Mouse (Mus musculus): ENCODE data around the gene Igflr1.

Gene Igflr1

DNA sequence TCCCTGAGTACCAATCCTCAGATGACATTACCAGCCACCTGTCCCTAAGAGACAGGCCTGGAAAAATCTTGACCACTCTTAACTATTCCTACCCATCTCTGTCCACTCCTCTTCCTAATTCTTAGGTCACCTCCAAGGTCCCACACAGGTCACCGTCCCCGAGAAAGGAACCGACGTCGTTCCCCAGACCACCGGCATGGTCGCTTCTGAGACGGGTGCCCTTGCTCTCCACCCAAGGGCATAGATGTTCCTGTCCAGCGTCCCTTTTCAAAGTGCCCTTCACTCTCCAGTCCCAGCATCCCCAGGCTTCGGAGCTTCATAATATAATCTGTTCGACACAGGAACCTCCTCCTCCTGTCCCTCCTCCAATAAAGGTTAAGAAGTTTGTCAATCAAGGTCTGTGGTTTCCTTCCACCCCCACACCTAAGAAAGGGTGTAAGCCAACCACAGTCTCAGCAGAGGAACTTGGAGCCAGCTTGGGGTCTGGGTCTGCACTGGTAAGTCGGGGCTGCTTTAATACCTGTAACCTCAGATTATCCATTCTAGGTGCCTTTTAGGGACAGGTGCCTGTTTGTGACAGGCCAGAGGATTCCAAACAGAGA lies at the start of gene Igflr1:
Gene Igflr1, plus strand, starts transcription at position 458 of the 602 bp plus-strand sequence.
- in situ Hi-C loops (cut with MboI, MseI) = no loop called here

DNA sequence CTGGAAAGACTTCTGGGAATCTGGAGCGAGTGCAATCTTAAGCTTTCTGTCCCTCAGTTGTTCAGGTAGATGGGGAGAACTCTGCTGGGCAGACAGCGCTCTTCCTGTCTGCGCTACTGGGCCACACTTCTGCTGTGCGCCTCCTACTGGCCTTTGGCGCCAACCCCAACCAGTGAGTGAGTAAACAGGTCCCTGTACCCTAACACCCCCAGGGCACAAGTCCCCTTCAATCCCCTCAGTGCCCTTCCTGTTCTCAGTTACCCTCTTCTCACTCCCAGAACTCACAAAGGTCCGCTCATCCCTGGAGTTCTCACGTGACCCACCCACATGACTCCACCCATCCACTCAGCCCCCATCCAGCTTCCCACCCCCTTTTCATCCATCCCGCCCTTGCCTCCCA lies 46.9 kb upstream of the Igflr1 start:
- in situ Hi-C loops (cut with MboI, MseI) = no loop called here

DNA sequence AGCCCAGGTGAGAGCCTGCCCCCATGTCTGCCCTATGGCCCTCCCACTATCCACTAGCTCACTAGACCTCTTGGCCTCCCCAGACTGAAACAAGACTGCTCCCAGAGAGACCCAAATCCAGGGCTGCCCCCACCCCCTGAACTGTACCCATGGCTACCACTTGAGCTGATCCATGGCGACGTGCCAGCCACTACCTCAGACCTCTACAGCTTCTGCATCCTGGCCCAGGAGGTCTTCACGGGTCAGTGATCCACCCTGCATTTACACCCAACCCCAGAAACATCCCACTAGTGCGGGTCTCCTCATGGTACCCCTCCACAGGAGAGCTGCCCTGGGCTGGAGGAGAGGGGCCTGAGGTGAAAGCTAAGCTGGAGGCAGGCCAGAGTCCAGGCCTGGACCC lies 44.8 kb upstream of the Igflr1 start:
- in situ Hi-C loops (cut with MboI, MseI) = no loop called here

DNA sequence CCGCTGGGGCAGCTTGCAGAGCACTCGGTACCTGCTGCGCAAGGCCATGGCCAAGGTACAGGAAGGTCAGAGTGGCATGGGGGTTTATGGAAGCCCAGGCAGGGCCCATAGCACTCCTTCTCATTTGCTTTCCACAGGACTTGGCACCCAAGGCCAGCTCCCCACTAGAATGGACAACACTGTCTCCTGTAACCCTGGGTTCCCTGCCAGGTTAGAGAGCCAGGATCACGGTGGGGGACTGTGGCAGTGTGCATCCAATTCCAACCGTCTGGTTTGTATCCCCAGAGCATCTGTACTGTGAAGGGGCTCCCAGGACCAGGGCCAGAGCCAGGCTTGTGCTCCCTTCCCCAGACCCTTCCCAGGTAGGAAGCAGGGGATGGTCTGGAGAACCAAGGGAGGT lies 44.4 kb upstream of the Igflr1 start:
- in situ Hi-C loops (cut with MboI, MseI) = no loop called here

DNA sequence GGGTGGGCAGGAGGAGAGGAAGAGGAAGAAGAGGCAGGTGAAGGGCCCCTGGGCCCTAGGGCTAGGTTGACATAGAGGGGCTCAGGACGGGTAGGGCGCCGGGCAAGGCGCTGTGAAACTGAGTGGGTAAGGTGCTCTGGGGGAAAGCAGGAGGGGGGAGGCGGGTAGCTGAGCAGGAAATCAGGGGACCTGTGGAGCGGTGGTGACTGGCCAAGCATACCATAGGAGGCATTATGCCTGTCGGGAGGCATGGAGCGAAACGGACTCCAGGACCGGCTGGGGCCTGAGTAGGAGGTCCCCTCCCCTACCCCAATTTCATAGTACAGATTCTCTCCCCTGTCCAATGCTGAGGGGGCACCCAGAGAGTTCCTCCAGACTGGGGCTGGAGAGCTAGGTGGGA lies 42.4 kb upstream of the Igflr1 start:
- in situ Hi-C loops (cut with MboI, MseI) = no loop called here

DNA sequence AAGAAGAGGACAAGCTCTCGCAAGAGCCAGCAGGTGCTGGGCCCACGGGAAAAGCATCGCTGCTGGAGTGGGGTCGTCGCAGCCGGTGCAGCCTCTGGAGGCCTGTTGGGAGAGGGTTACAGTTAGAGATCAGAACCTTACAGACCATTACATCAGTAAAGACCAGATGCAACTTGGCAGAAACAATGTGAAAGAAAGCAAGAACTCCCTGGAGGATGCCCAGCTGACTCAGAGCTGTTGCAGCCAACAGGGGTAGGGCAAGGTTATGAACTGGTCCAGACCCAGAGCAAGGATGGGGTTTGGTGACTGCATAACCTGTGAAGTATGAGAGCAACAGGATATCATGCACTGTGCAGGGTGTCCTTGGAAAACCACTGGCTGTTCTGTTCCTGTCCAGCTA lies 40.7 kb upstream of the Igflr1 start:
- in situ Hi-C loops (cut with MboI, MseI) = no loop called here

DNA sequence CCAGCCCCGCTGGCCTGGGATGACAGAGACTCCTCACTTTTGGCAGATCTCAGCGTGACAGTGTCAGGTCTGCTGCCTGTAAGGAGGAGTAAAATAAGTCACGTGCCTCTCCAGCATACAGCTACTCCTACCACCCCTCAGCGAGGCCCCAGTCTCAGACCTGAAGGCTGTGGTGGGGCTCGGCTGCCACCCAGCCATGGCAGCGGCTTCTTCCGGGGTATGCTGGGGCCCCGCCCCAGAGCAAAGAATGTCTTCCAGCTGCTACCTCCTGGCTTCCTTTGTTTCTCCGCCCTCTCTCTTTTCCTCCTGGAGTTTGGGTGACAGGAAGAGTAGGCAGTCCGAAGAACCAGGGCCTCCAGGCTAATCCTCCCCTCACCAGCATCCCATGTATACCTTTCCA lies 39.3 kb upstream of the Igflr1 start:
- in situ Hi-C loops (cut with MboI, MseI) = no loop called here

DNA sequence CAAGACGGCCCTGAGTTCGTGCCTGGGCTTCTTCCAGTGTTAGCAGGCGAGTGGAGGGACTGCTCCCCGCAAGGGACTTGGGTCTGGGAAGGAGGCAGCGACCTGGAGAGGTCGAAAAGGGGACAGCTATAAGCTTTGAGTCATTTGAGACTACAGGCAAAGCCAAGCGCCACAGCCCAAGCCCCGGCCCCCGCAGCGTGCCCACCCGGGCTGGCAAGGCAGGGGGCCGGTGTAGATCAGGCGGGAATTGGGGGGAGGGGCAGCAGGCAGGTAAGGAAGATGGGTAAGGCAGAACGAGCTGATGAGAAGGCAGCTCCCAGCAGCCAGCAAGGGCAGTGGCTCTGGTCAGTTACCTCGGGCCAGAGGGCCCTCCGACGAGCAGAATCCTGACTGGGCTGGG lies 38.8 kb upstream of the Igflr1 start:
- in situ Hi-C loops (cut with MboI, MseI) = no loop called here

DNA sequence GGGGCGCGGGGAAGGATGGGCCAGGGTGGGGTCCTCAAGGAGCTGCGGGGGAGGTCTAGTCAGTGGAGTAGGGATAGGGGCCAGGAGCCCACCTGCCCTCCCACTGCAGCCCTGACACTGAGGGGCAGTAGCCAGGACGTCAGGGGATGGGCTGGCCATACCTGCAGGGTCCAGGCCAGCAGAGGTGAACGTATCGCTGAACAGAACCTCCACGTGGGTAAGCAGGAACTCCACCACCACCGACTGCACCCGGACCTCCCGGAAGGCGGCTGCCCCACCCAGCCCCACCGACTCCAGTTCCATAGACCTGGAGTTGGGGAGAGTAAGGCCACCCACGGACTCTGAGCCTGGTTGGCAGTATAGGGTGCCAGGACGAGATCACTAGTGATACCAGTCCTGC lies 38.2 kb upstream of the Igflr1 start:
- in situ Hi-C loops (cut with MboI, MseI) = no loop called here

DNA sequence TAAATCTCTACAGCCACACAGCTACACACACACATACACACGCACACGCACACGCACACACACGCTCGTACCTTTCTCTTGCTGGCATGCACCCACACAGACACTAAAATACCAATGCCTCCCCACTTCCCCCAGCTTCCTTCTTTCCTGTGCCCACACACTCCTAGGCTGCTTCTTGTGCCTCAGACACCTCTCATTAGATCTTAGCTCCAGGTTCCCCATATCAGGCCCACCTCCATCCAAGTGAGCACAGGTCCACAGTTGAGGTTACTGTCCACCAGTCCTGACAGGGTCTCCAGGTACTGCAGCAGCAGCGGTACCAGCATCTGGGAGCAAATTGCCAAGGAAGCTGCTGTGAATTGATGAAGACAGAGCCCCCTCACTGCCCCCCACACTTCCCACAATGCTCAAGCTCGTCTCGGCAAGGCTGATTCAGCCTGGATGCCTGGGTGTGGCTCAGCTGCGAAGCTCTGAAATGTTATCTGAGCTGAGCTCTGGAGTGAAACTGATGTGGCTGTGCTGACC lies 33.9 kb upstream of the Igflr1 start:
- in situ Hi-C loops (cut with MboI, MseI) = no loop called here

DNA sequence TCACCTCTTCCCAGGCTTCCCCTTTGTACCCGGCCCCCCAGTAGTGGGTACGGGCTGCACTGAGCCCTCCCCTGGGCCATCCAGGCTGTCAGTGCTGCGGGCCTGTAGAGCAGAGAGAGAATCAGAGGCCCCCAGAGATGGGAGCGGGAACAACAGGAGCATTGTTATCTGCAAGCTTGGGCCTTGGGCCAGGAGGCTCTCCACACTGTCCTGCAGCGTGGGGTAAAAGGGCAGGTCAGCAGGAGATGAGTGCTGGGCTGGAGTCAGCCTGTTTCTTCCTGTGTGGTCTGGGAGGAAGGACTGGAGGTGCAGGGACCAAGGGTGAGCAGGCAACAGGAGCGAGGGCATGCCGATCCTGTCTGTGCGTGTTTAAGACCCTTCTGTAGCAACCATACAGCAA lies 32.3 kb upstream of the Igflr1 start:
- in situ Hi-C loops (cut with MboI, MseI) = no loop called here

DNA sequence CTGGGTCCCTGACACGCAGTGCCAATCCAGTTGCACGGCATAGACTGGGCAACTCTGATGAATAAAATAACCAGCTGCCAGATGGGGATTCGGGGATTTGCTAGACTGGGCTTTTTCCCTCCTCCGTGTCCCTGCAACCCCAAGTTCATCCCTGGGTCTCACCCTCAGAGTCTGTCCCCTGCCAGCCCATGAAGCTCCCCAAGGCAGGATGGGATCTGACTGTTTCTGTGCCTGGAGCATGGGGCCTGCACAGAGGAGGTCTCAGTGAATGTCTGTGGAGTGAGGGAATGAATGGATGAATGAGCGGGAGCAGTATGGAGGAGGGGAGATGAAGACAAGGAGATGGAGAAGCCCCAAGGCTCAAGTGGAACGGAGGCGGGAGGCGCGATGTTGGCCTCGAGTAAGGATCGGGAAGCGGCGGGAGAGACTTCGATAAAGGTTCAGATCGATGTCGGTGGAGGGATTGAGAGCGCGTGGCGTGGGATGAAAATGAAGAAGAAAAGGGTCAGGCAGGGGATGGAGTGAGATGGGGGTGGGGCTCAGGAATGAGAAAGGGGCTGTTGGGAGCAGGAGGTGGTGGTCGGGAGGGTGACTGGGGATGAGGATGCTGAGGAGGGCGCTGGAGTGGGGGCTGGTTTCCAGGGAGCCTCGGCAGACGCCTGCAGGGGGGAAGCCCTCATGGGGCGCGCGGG lies 31.1 kb upstream of the Igflr1 start:
- in situ Hi-C loops (cut with MboI, MseI) = no loop called here

DNA sequence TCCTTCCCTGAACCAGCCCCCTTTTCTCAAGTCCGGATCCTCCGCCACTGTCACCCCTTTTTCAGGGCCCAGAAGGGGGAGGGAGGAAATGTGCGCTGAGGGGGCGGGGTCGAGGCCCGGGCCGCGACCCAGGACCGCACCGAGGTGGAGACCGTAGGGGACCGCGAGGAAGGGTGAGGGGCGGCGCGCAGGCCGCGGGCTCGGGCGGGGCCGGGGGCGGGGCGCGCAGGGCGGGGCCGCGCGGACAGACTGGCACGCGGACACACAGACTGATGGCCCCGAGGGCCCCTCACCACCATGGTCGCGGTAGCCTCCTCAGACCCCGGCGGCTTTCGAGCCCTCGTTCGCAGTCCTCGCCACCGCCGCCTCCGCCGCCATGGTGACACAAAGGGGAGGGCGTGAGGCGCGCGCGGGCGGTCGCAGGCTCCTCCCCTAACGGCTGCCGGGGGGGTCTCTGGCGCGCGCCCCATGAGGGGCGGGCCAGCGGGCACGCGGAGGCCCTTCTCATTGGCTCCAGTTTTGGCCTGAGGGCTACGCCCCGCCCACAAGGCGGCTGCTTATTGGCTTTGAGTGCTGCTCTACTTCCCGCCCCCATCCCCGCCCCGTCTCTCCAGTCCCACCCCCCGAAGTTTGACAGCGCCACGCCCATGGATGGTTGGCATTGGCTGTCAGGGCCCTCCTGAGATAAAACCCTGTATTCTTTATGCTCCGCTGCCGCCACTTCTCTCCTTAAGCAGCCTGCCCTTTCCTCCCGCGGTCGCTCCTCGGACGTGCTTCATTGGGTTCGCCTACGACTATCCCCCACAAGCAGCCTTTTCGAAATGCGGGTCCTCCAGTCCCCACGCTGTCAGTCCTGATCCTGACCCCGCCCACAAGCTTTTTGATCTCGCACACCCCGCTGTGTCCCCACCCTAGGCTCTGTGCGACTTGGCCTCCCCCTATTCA lies 30.3 kb upstream of the Igflr1 start, which contains the start of gene Arhgap33:
Gene Arhgap33, minus strand, starts transcription at position 428 of the 945 bp plus-strand sequence.
- in situ Hi-C loops (cut with MboI, MseI) = no loop called here

DNA sequence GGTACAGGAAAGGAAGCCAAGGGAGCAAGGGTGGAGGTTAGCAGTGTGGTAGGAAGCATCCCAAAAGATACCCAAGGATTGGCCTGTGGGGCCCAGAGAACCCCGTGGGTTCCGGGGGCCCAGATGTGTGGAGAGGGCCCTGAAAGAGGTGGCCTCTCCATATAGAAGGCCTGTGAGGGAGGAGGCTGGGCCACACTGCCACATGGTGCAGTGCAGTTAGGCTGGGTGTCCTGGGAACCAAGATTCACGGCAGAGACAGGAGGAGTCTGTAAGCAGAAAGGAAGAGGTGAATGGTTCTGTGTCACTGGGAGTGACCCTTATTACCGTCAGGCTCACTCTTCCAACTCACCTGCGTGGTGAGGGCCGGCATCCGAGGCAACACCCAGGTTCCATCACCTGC lies 24.7 kb upstream of the Igflr1 start:
- in situ Hi-C loops (cut with MboI, MseI) = no loop called here

DNA sequence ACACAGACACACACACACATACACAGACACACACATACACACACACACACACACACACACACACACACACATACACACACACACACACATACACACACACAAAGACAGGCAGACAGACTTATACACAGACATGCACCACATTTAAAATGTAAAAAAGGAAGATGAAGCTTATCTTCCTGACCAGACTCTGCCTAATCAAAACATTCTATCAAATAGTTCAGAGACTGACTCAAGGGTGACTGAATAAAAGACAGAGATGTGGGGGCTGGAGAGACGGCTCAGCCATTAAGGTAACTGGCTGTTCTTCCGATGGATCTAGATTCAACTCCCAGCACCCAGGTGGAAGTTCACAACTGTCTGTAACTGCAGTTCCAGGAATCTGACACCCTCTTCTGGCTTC lies 20.9 kb upstream of the Igflr1 start:
- in situ Hi-C loops (cut with MboI, MseI) = no loop called here

DNA sequence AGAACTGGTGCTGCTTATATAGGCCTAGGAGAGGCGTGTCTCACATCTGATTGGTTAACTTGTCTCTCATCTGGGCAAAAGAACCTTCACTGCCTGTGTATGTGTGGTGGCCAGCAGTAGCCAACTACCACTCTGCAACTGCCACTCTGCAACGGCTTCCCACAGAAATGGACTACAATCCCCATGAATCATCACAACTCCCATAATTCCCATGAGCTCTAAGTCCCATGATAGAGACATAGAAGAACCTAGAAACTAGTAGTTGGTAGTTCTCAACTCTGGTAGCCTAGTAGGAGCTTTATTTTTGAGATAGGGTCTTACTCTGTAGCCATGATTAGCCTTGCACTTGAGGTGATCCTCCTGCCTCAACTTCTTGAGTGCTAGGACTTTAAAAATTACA lies 15.3 kb upstream of the Igflr1 start:
- in situ Hi-C loops (cut with MboI, MseI) = no loop called here

DNA sequence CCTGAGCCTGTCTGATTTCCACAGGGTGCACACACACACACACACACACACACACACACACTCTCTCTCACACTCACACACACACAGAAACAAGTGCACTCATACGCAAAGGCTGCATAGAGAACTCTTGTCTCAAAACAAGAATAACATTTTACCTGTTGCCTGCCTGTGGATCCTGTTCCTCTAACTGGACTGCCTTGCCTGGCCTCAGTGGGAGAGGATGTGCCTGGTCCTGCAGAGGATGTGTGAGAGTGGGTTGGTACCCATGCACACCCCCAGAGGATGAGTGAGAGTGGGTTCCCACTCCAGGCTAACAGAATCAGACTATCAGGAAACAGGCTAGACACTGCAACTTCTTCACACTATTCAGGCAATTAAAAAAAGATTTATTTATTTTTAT lies 14.6 kb upstream of the Igflr1 start:
- in situ Hi-C loops (cut with MboI, MseI) = no loop called here

DNA sequence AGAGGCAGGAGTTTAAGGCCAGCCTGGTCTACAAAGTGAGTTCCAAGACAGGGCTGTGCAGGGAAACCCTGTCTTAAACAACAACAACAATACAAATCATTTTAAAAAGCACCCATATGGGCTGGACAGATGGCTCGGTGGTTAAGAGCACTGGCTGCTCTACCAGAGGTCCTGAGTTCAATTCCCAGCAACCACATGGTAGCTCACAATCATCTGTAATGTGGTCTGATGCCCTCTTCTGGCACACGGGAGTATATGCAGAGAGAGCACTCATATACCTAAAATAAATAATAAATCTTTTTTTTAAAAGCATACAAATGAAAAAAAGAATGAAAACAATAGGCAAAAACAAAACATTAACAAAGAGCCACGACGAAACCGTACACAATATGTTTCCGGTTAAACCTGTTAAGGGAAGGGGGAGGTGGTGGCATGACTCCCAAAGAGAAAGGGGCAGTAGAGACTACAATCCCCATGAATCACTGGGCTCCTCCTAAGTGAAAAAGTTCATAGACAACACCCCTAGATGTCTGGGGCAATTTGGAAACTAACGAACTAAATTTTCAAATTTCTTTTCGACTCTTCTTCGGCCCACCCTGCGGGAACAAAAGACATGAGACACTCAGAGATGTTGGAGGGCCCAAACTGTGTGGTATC lies 13.7 kb upstream of the Igflr1 start:
- in situ Hi-C loops (cut with MboI, MseI) = no loop called here

DNA sequence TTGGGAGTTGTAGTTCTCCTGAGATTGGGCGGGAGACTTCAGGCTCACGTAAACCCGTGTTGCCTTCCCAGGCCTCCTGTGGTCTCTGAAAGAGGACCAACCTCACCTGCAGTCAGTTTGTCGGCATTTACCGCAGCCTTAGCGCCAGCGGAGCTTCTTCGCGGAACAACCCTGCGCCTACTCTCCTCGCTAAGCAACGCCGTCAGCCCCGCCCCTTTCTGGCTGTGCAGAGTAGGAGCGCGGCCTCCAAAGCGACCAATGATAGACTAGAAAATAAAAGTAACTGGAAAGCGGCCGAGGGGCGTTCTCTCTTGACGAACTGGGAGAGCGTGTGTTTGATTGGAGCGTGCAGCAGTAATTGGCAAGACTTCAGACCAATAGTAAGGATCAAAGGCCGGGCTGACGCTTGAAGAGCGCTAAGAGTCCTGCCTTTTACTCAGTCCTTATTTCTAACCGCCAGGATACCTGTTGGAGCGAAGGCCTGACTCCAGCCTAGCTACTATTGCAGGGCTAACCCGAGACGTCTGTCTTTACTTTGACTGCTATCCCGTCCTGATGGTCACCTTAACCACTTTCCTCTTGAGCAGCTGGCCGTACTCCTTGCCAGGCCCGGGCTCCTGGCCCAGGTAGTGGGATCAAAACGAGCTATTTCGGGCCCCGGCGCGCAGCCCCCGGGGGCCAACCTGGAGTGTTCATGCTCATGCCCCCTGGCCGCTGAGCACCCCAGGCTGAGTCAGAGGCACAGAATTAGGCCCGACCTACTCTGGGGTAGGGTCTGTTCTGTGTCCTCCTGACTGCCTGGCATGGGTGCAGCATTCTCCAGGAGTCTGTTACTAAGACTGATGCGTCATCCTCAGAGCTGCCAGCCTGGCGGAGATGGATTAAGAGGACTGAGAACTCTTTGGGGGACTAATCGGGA lies 12.9 kb upstream of the Igflr1 start, which contains the start of the genes Hspb6 and Proser3:
Gene Hspb6, plus strand, starts transcription at position 77 of the 919 bp plus-strand sequence.
Gene Proser3, minus strand, starts transcription at position 198 of the 919 bp plus-strand sequence.
- in situ Hi-C loops (cut with MboI, MseI) = no loop called here

DNA sequence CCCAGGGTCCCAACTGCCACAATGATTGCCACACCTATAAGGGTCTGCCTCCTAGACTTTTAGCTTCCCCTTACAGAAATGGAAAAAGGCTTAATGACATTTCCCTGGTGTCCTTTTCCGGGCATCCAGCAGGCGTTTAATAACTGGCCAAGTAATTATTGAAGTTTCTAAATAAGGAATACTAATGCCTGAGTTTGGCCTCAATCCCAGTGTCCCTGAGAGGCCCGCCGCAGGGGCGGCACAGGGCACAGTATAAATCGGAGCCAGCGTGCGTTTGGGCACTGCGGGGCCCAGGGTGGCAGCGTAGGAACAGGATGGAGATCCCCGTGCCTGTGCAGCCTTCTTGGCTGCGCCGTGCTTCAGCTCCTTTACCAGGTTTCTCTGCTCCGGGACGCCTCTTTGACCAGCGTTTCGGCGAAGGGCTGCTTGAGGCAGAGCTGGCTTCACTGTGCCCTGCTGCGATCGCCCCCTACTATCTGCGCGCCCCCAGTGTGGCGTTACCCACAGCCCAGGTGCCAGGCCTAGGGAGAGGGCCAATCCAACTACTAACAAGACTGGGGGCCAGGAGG lies 12.1 kb upstream of the Igflr1 start:
- in situ Hi-C loops (cut with MboI, MseI) = no loop called here

Data from regulatory T cell (primary cell).